Mouse (Mus musculus) fat pad, adult 2 months (tissue): Measurements from ENCODE around the gene Ucp3.

Source experiments
- DNase-seq: peaks from one replicate; pipeline ENCODE4 v3.0.0-alpha.2; 2011; ENCODE audit warnings: low read depth, low spot score; ENCODE audit errors: extremely low read depth

The Ucp3 gene

DNA sequence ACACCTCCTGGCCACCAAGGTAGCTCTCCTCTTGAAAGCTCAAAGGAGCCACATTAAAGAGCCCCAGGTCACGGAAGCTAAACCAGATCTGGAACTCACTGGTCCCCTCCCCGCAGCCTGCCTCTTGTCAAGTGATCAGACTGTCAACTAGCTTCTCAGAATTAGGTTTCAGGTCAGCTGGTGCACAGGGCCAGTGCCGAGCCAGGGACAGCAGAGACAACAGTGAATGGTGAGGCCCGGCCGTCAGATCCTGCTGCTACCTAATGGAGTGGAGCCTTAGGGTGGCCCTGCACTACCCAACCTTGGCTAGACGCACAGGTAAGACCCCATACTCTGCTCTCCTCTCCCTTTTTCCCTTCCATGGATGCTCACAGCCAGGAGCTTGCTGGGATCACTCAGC is at the start of gene Ucp3:
Ucp3 (plus strand) TSS at position 214 of the 400 bp plus-strand sequence.
- no peak for DNase-seq

GRCm38 (mm10) chr7:100425795-100426194 is 47.0 kb upstream of the Ucp3 start:
- DNase-seq: no peak

- DNase-seq: no peak
These were observed 43.7 kb upstream of the Ucp3 start for GRCm38 (mm10) chr7:100429102-100429501.

- DNase-seq: no peak
These were observed 42.9 kb upstream of the Ucp3 start for GRCm38 (mm10) chr7:100429911-100430310.

GRCm38 (mm10) chr7:100431103-100431502 is 41.7 kb upstream of the Ucp3 start:
- DNase-seq: peak; percentile 96

- no peak for DNase-seq
These were observed 39.5 kb upstream of the Ucp3 start for GRCm38 (mm10) chr7:100433295-100433694.

DNA sequence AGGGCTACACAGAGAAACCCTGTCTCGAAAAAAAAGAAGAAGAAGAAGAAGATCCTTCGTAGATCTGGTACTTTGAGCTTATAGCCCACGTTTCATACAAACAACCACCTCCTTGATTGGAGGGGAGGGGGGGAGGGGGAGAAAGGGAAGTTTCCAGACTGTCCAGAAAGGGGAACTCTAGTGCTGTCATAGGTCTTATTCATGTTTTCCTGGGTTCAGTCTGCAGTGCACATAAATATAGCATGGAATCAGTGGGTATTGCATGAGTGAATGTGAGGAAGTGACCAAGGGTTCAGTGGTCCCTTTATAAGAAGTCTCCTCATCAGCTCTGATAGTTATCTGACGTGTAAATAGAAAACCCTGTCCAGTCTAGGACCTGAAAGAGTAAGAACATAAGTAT is 29.1 kb upstream of the Ucp3 start:
- DNase-seq: no peak

DNA sequence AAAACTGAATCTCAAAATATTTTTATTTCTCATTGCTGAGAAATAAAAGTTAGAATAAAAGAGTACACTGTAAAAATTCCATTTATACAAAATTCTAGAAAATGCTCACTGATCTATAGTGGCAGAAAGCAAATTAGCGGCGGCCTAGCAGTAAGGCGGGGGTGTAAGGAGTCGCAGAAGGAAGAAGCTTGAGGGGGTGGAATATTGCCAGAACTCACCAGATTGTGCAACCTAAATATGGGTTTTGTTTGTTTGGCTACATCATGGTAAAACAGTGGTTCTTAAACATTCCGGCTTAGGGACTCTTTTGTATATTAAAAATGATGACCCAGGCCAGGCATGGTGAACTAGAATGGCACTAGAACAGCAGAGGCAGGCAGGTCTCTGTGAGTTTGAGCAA is 26.5 kb upstream of the Ucp3 start:
- no peak for DNase-seq

DNA sequence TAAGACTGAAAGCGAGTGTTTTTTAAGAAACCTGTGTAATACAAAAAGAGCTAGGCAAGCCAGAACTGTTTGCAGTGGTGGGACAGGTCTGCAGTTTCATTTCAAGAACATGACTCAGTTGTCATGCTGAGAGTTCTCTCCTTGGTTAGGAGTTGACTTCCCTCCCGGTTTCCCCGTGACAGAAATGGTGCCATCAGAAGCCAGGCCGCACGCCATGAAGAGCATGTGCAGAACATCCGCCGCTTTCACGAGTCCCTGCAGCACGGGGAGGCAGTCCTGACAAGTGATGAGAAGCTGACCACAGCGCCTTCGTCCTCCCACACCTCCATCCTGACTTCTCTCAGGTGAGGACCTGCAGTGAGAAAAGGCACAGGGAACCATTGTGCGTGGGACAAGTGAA is 24.3 kb upstream of the Ucp3 start:
- no peak for DNase-seq

GRCm38 (mm10) chr7:100448985-100449384 is 23.8 kb upstream of the Ucp3 start:
- no peak for DNase-seq

GRCm38 (mm10) chr7:100458153-100458552 is 14.6 kb upstream of the Ucp3 start:
- DNase-seq: no peak

DNA sequence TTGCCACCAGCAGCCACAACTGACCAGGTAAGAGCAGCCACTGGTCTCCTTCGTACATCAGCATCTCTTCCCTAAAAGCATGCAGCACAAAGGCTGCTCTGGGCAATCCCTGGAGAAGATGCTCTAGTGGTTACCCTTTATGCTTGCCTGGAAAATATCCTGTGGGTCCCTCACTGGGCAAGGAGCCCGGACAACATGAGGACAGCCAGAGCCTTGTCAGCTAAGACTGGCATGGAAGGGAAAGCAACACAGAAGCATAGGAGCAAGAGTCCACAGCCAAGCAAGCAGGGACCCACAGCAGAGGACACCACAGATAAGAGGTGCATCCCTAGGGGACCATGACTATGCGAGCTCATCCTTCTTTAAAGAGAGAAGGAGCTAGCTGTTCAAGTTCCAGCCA is 12.9 kb upstream of the Ucp3 start:
- DNase-seq: no peak

DNA sequence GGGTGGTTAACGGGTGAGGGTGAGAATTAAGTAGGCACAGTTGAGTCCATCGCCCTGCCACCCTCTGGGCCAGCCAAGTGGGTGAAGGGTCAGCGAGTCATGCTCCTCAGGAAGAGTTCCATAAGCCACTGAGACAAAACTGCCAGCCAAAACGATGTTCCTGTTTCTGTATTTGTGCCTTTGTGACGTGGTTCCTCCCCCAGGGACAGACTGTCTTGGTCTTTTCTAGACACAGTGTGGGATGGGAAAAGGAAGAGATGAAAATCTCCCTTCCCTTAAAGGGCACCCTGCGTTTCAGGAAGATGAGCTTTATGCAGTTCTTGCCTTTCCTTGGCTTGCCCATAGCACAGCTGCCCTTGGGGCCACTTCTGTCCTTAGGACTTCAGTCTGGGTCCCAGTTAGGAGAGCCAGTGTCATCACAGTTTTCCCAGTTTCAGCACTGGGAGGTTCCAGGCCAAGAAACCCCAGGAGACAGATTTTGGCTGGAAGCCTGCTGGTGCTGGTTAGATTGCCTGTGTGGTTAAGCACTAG is 11.1 kb upstream of the Ucp3 start:
- DNase-seq: no peak

- DNase-seq: no peak
These were observed 9.6 kb upstream of the Ucp3 start for GRCm38 (mm10) chr7:100463194-100463593.

DNA sequence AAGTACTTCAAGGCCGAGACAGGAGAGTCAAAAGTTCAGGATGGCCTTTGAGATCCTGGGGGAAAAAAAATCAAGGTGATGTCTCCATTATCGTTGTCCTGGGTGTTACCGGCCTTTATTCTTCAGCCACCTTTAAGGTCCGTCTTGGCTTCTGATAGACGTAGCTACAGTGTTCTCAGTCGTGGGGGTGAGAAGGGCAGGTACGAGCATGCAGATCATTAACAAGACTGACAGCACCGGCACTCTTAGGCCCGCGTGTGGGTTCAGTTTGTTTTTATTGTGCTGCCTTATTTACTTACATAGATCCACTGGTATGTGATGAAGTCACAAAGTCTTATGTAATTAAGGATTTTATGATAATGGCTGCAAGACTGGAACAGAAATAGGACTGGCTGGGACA is 9.0 kb upstream of the Ucp3 start:
- no peak for DNase-seq

GRCm38 (mm10) chr7:100464248-100464647 is 8.5 kb upstream of the Ucp3 start:
- DNase-seq: no peak

GRCm38 (mm10) chr7:100465248-100465647 is 7.5 kb upstream of the Ucp3 start:
- DNase-seq: no peak

DNA sequence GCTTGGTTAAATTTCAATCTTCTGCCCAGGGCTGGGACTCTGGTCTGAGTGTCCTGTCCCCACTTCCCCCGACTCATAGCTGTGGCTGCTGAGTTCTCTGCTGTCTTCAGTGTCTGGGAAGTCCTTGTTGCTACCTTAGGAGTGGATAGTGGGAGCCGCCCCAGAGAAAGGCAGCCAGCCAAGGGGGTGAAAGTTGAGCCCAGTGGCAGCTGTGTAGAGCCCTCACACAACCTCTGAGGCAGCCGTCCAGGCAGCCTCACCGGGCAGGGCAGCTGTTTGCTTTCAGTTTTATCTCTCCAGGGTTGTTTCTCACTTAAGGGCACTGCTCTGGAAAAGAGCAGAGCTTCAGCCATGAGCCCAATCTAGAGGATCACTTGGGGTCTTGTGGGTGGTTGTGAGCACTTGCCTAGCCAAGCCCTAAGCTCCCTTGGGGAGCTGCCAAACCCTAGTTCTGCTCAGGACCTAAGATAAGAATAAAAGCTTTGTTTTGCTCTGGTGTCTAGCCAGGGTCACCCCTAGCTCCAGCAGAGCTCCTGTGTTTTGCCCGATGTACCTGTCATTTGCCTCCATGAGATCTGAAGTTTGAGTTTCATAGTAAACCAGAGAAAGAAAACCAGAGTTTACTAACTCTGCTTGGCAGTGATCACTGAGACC is 7.0 kb upstream of the Ucp3 start:
- DNase-seq: peak; percentile 94

- no peak for DNase-seq
These were observed 5.8 kb upstream of the Ucp3 start for GRCm38 (mm10) chr7:100466781-100467510.

GRCm38 (mm10) chr7:100468761-100469160 is 4.0 kb upstream of the Ucp3 start:
- DNase-seq: no peak

GRCm38 (mm10) chr7:100469502-100469901 is 3.3 kb upstream of the Ucp3 start:
- DNase-seq: no peak

GRCm38 (mm10) chr7:100470796-100471406 is 1.9 kb upstream of the Ucp3 start:
- no peak for DNase-seq
